Mouse (Mus musculus): ENCODE measurements around the gene Emid1.

- TF ChIP-seq CTCF (IDR thresholded peaks at IDR 0.05; ENCODE audit: low read depth) (no peak), EP300 (optimal IDR thresholded peaks at IDR 0.05) (no peak)
These were observed 6.0 kb upstream of the Emid1 start for GRCm38 (mm10) chr11:5158056-5158455.
